Mouse (Mus musculus): ENCODE measurements around the gene Zfand2a.

- TF ChIP-seq CTCF (IDR thresholded peaks at IDR 0.05) (no peak), EP300 (IDR thresholded peaks at IDR 0.05) (no peak)
Observed at GRCm38 (mm10) chr5:139457241-139457640, 27.1 kb downstream of the Zfand2a start.

Data from lung, postnatal 0 days (tissue).